Mouse (Mus musculus) spleen, postnatal 10 days (tissue): ENCODE results near the gene 3830406C13Rik.
A peak's percentile ranks its signal among the peaks of the same experiment; 100 is the strongest.
"Not testable (repeated sequence)": the region's sequence is repeated elsewhere in the genome, so short reads cannot be mapped to it uniquely, and the experiment has no call there.

Experiments used
- DNase-seq, 2 experiments: peaks; one replicate each; pipeline ENCODE4 v3.0.0; 2021 to 2022; ENCODE audit warnings: low spot score in 2 of 2

Gene 3830406C13Rik

GRCm38 (mm10) chr14:12284141-12284912 is at the start of gene 3830406C13Rik:
TSS of gene 3830406C13Rik (plus strand) at chr14:12284173.
- peak; percentile 61 to 86 for DNase-seq

GRCm38 (mm10) chr14:12243726-12244125 is 40.2 kb upstream of the 3830406C13Rik start:
- no peak for DNase-seq

GRCm38 (mm10) chr14:12276031-12276430 is 7.9 kb upstream of the 3830406C13Rik start:
- no peak for DNase-seq

GRCm38 (mm10) chr14:12283641-12284040 is 332 bp upstream of the 3830406C13Rik start, which contains the start of gene Gm49355:
TSS of gene Gm49355 (plus strand) at chr14:12283976.
- no peak for DNase-seq

- DNase-seq = not testable (repeated sequence)
These were observed 5.8 kb downstream of the 3830406C13Rik start for GRCm38 (mm10) chr14:12289747-12290146.

GRCm38 (mm10) chr14:12296391-12296790 is 12.4 kb downstream of the 3830406C13Rik start:
- DNase-seq = no peak

- DNase-seq = no peak
These were observed 15.2 kb downstream of the 3830406C13Rik start for GRCm38 (mm10) chr14:12299171-12299570.

- no peak for DNase-seq
These were observed 15.7 kb downstream of the 3830406C13Rik start for GRCm38 (mm10) chr14:12299654-12300053.

GRCm38 (mm10) chr14:12300275-12300674 is 16.3 kb downstream of the 3830406C13Rik start:
- DNase-seq = no peak

GRCm38 (mm10) chr14:12300677-12301076 is 16.7 kb downstream of the 3830406C13Rik start:
- DNase-seq = no peak

- DNase-seq = no peak
These were observed 19.1 kb downstream of the 3830406C13Rik start for GRCm38 (mm10) chr14:12303106-12303505.

GRCm38 (mm10) chr14:12333622-12334021 is 49.6 kb downstream of the 3830406C13Rik start:
- no peak for DNase-seq

GRCm38 (mm10) chr14:12334925-12335324 is 51.0 kb downstream of the 3830406C13Rik start:
- no peak for DNase-seq

- no peak for DNase-seq
These were observed 53.5 kb downstream of the 3830406C13Rik start for GRCm38 (mm10) chr14:12337421-12337997.

GRCm38 (mm10) chr14:12337998-12338809 is 54.2 kb downstream of the 3830406C13Rik start:
- DNase-seq = no peak

GRCm38 (mm10) chr14:12338811-12339565 is 55.0 kb downstream of the 3830406C13Rik start:
- DNase-seq = no peak

- DNase-seq = no peak
These were observed 56.5 kb downstream of the 3830406C13Rik start for GRCm38 (mm10) chr14:12340238-12341074.

GRCm38 (mm10) chr14:12341075-12341788 is 57.3 kb downstream of the 3830406C13Rik start:
- DNase-seq = no peak

- DNase-seq = no peak
These were observed 58.0 kb downstream of the 3830406C13Rik start for GRCm38 (mm10) chr14:12341789-12342457.
